Comparison of ENCODE assay signal across 32 mouse cellular contexts in genomic region chr7:114138261-114138660, GRCm38 (mm10). TPM values are rescaled to one million over a fixed set of nuclear protein-coding genes. Genes with fewer than 3 reads are reported as not detected.
DNase-seq lines count a peak whose midpoint lies in the region; ATAC-seq and TF ChIP-seq lines count a peak whose summit lies in the region.
"Had no signal": no experiment of that assay in that cellular context is flagged by ENCODE, and none has a peak within 500 bp of the region (broad histone marks: within the 10 kb centered on the region; RNA-seq: fewer than 3 reads in every experiment).

No protein-coding gene starts in this region.

- no peak overlapping the region for H3K4me2 ChIP-seq in stomach, postnatal 0 days (replicated peaks; ENCODE audit: low read depth)
- H3K4me2 ChIP-seq: embryonic facial prominence, embryonic 13.5 days; heart, embryonic 15.5 days; hindbrain, embryonic 13.5 days; limb, embryonic 12.5 days; liver, embryonic 15.5 days; lung, embryonic 14.5 days; stomach, embryonic 15.5 days had no signal

- no peak overlapping the region for H3K4me3 ChIP-seq in layer of hippocampus, adult 2 months
- H3K4me3 ChIP-seq in left cerebral cortex, adult 2 months, result no peak overlapping the region
- H3K4me3 ChIP-seq in stomach, postnatal 0 days (ENCODE audit: low read depth, low read length), result no peak overlapping the region
- H3K4me3 ChIP-seq: embryonic facial prominence, embryonic 13.5 days; forebrain, embryonic 10.5 days; heart, embryonic 10.5 days; heart, embryonic 15.5 days; hindbrain, embryonic 13.5 days; limb, embryonic 12.5 days; liver, embryonic 15.5 days; stomach, embryonic 15.5 days had no signal

- DNase-seq in layer of hippocampus, adult 2 months (ENCODE audit: low spot score in 2 of 2), result no peak
- DNase-seq in layer of hippocampus, adult 18-20 months (ENCODE audit: low spot score in 2 of 2), result no peak
- peak; percentile 29 for DNase-seq in thymus, postnatal 14 days
- no peak for DNase-seq in thymus, postnatal 10 days (ENCODE audit: low spot score in 2 of 2)
- no peak for DNase-seq in left cerebral cortex, adult 2 months (ENCODE audit: extremely low spot score in 1 of 2, low spot score in 2 of 2)
- no peak for DNase-seq in stomach, postnatal 0 days (ENCODE audit: low spot score)
- DNase-seq in spleen, postnatal 14 days (ENCODE audit: low spot score in 2 of 2), result no peak
- DNase-seq: adrenal gland, postnatal 14 days; cerebellum, adult 11-12 months; cerebellum, adult 9-11 months; gastrocnemius, postnatal 25 days; heart, adult 11 months; heart, postnatal 36 days; kidney, adult 11 months; kidney, postnatal 14 days; lung, embryonic 14.5 days; lung, postnatal 14 days; midbrain, embryonic 14.5 days; retina, postnatal 1 day; thymus, adult 18-20 months had no signal

- no peak overlapping the region for H3K9ac ChIP-seq in stomach, postnatal 0 days (ENCODE audit: low read length)
- H3K9ac ChIP-seq: embryonic facial prominence, embryonic 13.5 days; heart, embryonic 15.5 days; hindbrain, embryonic 13.5 days; limb, embryonic 12.5 days; liver, embryonic 15.5 days; lung, embryonic 14.5 days; stomach, embryonic 15.5 days had no signal

- TF ChIP-seq CTCF in layer of hippocampus, adult 2 months (conservative IDR thresholded peaks at IDR 0.05), result no peak
- TF ChIP-seq CTCF in left cerebral cortex, adult 2 months (IDR thresholded peaks at IDR 0.05), result no peak
- no peak for TF ChIP-seq CTCF in stomach, postnatal 0 days (IDR thresholded peaks at IDR 0.05; ENCODE audit: low read depth)

- no peaks in the 10 kb centered on the region for H3K36me3 ChIP-seq in stomach, postnatal 0 days (ENCODE audit: control insufficient read depth, insufficient read depth, low read length)
- H3K36me3 ChIP-seq: embryonic facial prominence, embryonic 13.5 days; forebrain, embryonic 10.5 days; heart, embryonic 10.5 days; heart, embryonic 15.5 days; hindbrain, embryonic 13.5 days; limb, embryonic 12.5 days; liver, embryonic 15.5 days; stomach, embryonic 15.5 days had no signal

- no peak for ATAC-seq in stomach, postnatal 0 days (ENCODE audit: low FRiP score, low TSS enrichment)
- ATAC-seq: forebrain, embryonic 16.5 days; inflammation-experienced regulatory T-cells, adult 6 months; Patski had no signal

- WGBS in stomach, postnatal 0 days, result 92% methylated on average over 2 of the region's 2 CpGs

- no peak for TF ChIP-seq EP300 in stomach, postnatal 0 days (optimal IDR thresholded peaks at IDR 0.05)

- no peaks in the 10 kb centered on the region for H3K9me3 ChIP-seq in stomach, postnatal 0 days (ENCODE audit: control insufficient read depth, low read length)
- H3K9me3 ChIP-seq: embryonic facial prominence, embryonic 13.5 days; forebrain, embryonic 10.5 days; heart, embryonic 10.5 days; heart, embryonic 15.5 days; hindbrain, embryonic 13.5 days; limb, embryonic 12.5 days; liver, embryonic 15.5 days; stomach, embryonic 15.5 days had no signal

- intact Hi-C loops in left cerebral cortex, adult 2 months (cut with DNase I), result loop anchor here (1.0 to 5.0 kb wide), 2 partner anchors 43 to 71 kb away; no protein-coding TSS in a partner anchor

- H3K4me1 ChIP-seq in stomach, postnatal 0 days (replicated peaks; ENCODE audit: control insufficient read depth, insufficient read depth), result no peaks in the 10 kb centered on the region
- H3K4me1 ChIP-seq: heart, embryonic 15.5 days; limb, embryonic 12.5 days; liver, embryonic 15.5 days; stomach, embryonic 15.5 days had no signal

- H3K27me3 ChIP-seq in stomach, postnatal 0 days (ENCODE audit: control insufficient read depth, insufficient read depth, low read length), result no peaks in the 10 kb centered on the region
- H3K27me3 ChIP-seq: embryonic facial prominence, embryonic 13.5 days; heart, embryonic 15.5 days; limb, embryonic 12.5 days; liver, embryonic 15.5 days; Patski; stomach, embryonic 15.5 days had no signal

- H3K27ac ChIP-seq in layer of hippocampus, adult 2 months, result peak overlapping the region; percentile 64; the same call in 1 of the 2 replicates
- peak overlapping the region; percentile 89 for H3K27ac ChIP-seq in left cerebral cortex, adult 2 months
- no peak overlapping the region for H3K27ac ChIP-seq in stomach, postnatal 0 days (replicated peaks)
- H3K27ac ChIP-seq: embryonic facial prominence, embryonic 13.5 days; forebrain, embryonic 10.5 days; heart, embryonic 10.5 days; heart, embryonic 15.5 days; hindbrain, embryonic 13.5 days; limb, embryonic 12.5 days; liver, embryonic 15.5 days; stomach, embryonic 15.5 days had no signal

RNA-seq across cellular contexts. Expression of gene Rras2, which starts 20.7 kb away (rescaled TPM):
- 10 to 100 TPM; 26.0 to 27.6 TPM for total RNA-seq in layer of hippocampus, adult 2 months (2021)
- total RNA-seq in layer of hippocampus, adult 18-20 months (2021), result 10 to 100 TPM; 23.4 to 23.7 TPM
- total RNA-seq in left cerebral cortex, adult 2 months (2021), result 10 to 100 TPM; 16.4 to 20.8 TPM
- 26.2 and 26.4 TPM in 2 replicates for polyA plus RNA-seq in stomach, postnatal 0 days (2015; fragmentation: Nextera tagmentation; extraction: Ambion mirVana)
- total RNA-seq: MEL had no signal
